Mouse (Mus musculus) liver, embryonic 12.5 days (tissue): ENCODE results near the gene Rpl28. TPM values are rescaled to one million over a fixed set of nuclear protein-coding genes. Genes with fewer than 3 reads are reported as not detected.

Source experiments
- ATAC-seq: fragments of 200-750 bp; cut with Nextera tagmentation; 2 replicates; pipeline ENCODE4 v1.8.0; 2017; ENCODE audit warnings: moderate number of reproducible peaks, mild to moderate bottlenecking, moderate library complexity
- H3K27ac ChIP-seq: fragments of 300-500 bp; sonication (generic); 2 replicates; pipeline ENCODE4 v1.5.1; 2016; ENCODE audit warnings: mild to moderate bottlenecking
- H3K27me3 ChIP-seq: fragments of 300-500 bp; sonication (generic); replicated peaks from 2 replicates; pipeline ENCODE4 v1.6.1; 2016; ENCODE audit warnings: mild to moderate bottlenecking, moderate library complexity
- H3K36me3 ChIP-seq: fragments of 300-500 bp; sonication (generic); 2 replicates; pipeline ENCODE4 v1.6.1; 2016; ENCODE audit warnings: mild to moderate bottlenecking, moderate library complexity
- H3K4me1 ChIP-seq: fragments of 300-500 bp; sonication (generic); 2 replicates; pipeline ENCODE4 v1.6.1; 2016
- H3K4me2 ChIP-seq: fragments of 300-500 bp; sonication (generic); 2 replicates; pipeline ENCODE4 v1.6.1; 2016; ENCODE audit warnings: mild to moderate bottlenecking, moderate library complexity
- H3K4me3 ChIP-seq: fragments of 300-500 bp; sonication (generic); 2 replicates; pipeline ENCODE4 v1.5.1; 2016; ENCODE audit warnings: mild to moderate bottlenecking, moderate library complexity
- H3K9ac ChIP-seq: fragments of 300-500 bp; sonication (generic); 2 replicates; pipeline ENCODE4 v1.6.1; 2016; ENCODE audit warnings: mild to moderate bottlenecking, moderate library complexity
- H3K9me3 ChIP-seq: fragments of 300-500 bp; sonication (generic); replicated peaks from 2 replicates; pipeline ENCODE4 v1.6.1; 2016; ENCODE audit warnings: mild to moderate bottlenecking, moderate library complexity
- WGBS: fragments of 180-500 bp; shearing (Covaris S2); methylation state at CpG from one replicate; pipeline ENCODE4 v1.1.7; 2016; ENCODE audit not compliant: insufficient replicate concordance; 5-methylcytosine and 5-hydroxymethylcytosine counted together
- polyA plus RNA-seq: library from polyadenylated mRNA; unstranded; fragments of >200 nt; fragmentation: Nextera tagmentation; extraction: Ambion mirVana; gene quantifications from 2 replicates; pipeline ENCODE4 v1.2.1, GENCODE M21; 2016

Gene Rpl28
- polyA plus RNA-seq, 1 experiment from 2014 or later, result 413 TPM

GRCm38 (mm10) chr7:4844245-4844916 is 51.7 kb downstream of the Rpl28 start, which contains the start of gene Shisa7:
Shisa7 (minus strand) TSS chr7:4844696.
- 6% methylated on average over 39 of the region's 41 CpGs for WGBS
- peak; percentile 18; the same call in 1 of the 2 replicates for ATAC-seq

More at GRCm38 (mm10) chr7:4844245-4844916, 51.7 kb downstream of the Rpl28 start, which contains the start of gene Shisa7:
- Histone ChIP-seq H3K27me3 (peaks cover 99% of the 10 kb centered on the region), H3K9me3 (no peaks in the 10 kb centered on the region), H3K4me1 (0 out of 2 replicates have a peak, but pooled peaks cover 7% of the 10 kb centered on the region), H3K4me3 (peak within 1 kb of the TSS; percentile 27), H3K27ac (no peak within 1 kb of the TSS), H3K9ac (no peak within 1 kb of the TSS), H3K36me3 (no peaks in the 10 kb centered on the region), H3K4me2 (peak within 1 kb of the TSS; percentile 57)

Other genes starting within 250 kb of the Rpl28 start
- 0.84 and 1.3 TPM in 2 replicates for gene Syt5, start 245.3 kb upstream of the Rpl28 start, polyA plus RNA-seq
- not detected in 2 replicates for gene Ptprh, start 188.8 kb upstream of the Rpl28 start, polyA plus RNA-seq
- 25.7 and 26.1 TPM in 2 replicates for gene Tmem86b, start 161.5 kb upstream of the Rpl28 start, polyA plus RNA-seq
- 12.0 and 12.7 TPM in 2 replicates for gene Ppp6r1, start 133.9 kb upstream of the Rpl28 start, polyA plus RNA-seq
- 90.8 and 95.6 TPM in 2 replicates for gene Hspbp1, start 107.8 kb upstream of the Rpl28 start, polyA plus RNA-seq
- 0.19 and 0.29 TPM in 2 replicates for gene Brsk1, start 102.3 kb upstream of the Rpl28 start, polyA plus RNA-seq
- 0.08 and 0.12 TPM in 2 replicates for gene Tmem150b, start 67.6 kb upstream of the Rpl28 start, polyA plus RNA-seq
- 79.0 and 79.5 TPM in 2 replicates for gene Kmt5c, start 52.8 kb upstream of the Rpl28 start, polyA plus RNA-seq
- gene Cox6b2, start 39.8 kb upstream of the Rpl28 start, polyA plus RNA-seq, result 152 and 159 TPM in 2 replicates
- not detected in 2 replicates for gene Fam71e2, start 21.6 kb upstream of the Rpl28 start, polyA plus RNA-seq
- gene Il11, start 10.0 kb upstream of the Rpl28 start, polyA plus RNA-seq, result 0.06 TPM in 1 of 2 replicates, not detected in the other
- gene Tmem190, start 9.9 kb upstream of the Rpl28 start, polyA plus RNA-seq, result 0.46 TPM in 1 of 2 replicates, not detected in the other
- 18.9 and 19.2 TPM in 2 replicates for gene Tmem238, start 3.2 kb upstream of the Rpl28 start, polyA plus RNA-seq
- gene Ube2s, start 19.7 kb downstream of the Rpl28 start, polyA plus RNA-seq, result 353 and 370 TPM in 2 replicates
- not detected in 2 replicates for gene Shisa7, start 51.8 kb downstream of the Rpl28 start, polyA plus RNA-seq
- 3.5 and 3.9 TPM in 2 replicates for gene Isoc2b, start 77.4 kb downstream of the Rpl28 start, polyA plus RNA-seq
- 0.62 and 0.95 TPM in 2 replicates for gene Isoc2a, start 84.3 kb downstream of the Rpl28 start, polyA plus RNA-seq
- gene Gm36210, start 113.6 kb downstream of the Rpl28 start, polyA plus RNA-seq, result 0.10 TPM in 1 of 2 replicates, not detected in the other
- 2.4 and 2.7 TPM in 2 replicates for gene Zfp628, start 122.3 kb downstream of the Rpl28 start, polyA plus RNA-seq
- 0.54 and 0.67 TPM in 2 replicates for gene Nat14, start 129.2 kb downstream of the Rpl28 start, polyA plus RNA-seq
- 0.13 and 0.19 TPM in 2 replicates for gene Ssc5d, start 132.9 kb downstream of the Rpl28 start, polyA plus RNA-seq
- gene Sbk2, start 171.5 kb downstream of the Rpl28 start, polyA plus RNA-seq, result not detected in 2 replicates
- not detected in 2 replicates for gene Sbk3, start 178.3 kb downstream of the Rpl28 start, polyA plus RNA-seq
- gene Zfp579, start 203.3 kb downstream of the Rpl28 start, polyA plus RNA-seq, result 6.4 and 6.9 TPM in 2 replicates
- gene Zfp524, start 221.5 kb downstream of the Rpl28 start, polyA plus RNA-seq, result 11.5 and 11.7 TPM in 2 replicates
- gene Fiz1, start 221.8 kb downstream of the Rpl28 start, polyA plus RNA-seq, result 29.4 TPM in 2 replicates
- 0.62 and 1.0 TPM in 2 replicates for gene Gm44973, start 222.6 kb downstream of the Rpl28 start, polyA plus RNA-seq
- gene Zfp865, start 227.5 kb downstream of the Rpl28 start, polyA plus RNA-seq, result 2.6 and 2.7 TPM in 2 replicates
- gene Ccdc106, start 227.7 kb downstream of the Rpl28 start, polyA plus RNA-seq, result 2.2 and 2.4 TPM in 2 replicates
- not detected in 2 replicates for gene 4632433K11Rik, start 241.2 kb downstream of the Rpl28 start, polyA plus RNA-seq
- gene Zfp784, start 245.6 kb downstream of the Rpl28 start, polyA plus RNA-seq, result 1.1 and 1.3 TPM in 2 replicates